Mouse (Mus musculus) testis, adult 2 months (tissue): ENCODE data around the gene Zfp740.

Source experiments
- CTCF ChIP-seq: fragments of 200-500 bp; IDR thresholded peaks from 2 replicates; pipeline ENCODE4 v1.5.1; 2012; ENCODE audit warnings: low read depth, mild to moderate bottlenecking, inconsistent platforms, low read length, moderate library complexity; ENCODE audit not compliant: control insufficient read depth, insufficient read depth, insufficient replicate concordance
- POLR2A ChIP-seq: fragments of 200-500 bp; IDR thresholded peaks from 2 replicates; pipeline ENCODE4 v1.6.1; 2012; ENCODE audit warnings: low read depth, mild to moderate bottlenecking, inconsistent platforms, low read length, moderate library complexity; ENCODE audit not compliant: control insufficient read depth

GRCm38 (mm10) chr15:102231748-102232147, 28.7 kb downstream of the Zfp740 start, which contains the start of gene Itgb7:
- no peak for TF ChIP-seq POLR2A
- no peak for TF ChIP-seq CTCF
